Mouse (Mus musculus): ENCODE results near the gene Syn3.

DNA sequence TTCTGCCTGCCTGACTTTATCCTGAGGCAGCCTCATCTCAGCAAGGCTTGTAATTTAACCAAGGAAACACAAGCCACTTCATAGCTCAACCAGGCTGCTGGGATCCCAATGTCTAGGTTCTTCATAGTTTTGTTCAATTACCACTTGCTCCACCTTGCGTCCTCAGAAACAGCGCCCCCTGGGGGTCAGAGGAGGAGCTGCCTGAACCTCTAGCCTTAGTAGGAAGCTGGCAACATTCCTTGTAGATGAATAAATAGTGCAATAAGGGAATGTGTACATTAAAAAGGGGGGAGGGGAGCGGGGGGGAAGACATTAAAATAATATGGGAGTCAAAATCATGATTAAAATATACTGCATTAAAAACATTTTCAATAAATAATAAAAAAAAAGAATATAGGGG, 14.7 kb downstream of the Syn3 start:
- TF ChIP-seq CTCF (IDR thresholded peaks at IDR 0.05; ENCODE audit: extremely low read depth, insufficient read depth, insufficient read length, insufficient replicate concordance) (no peak; the same call in 1 of the 2 replicates), POLR2A (IDR thresholded peaks at IDR 0.05; ENCODE audit: low read depth, low read length) (no peak)
